Mouse (Mus musculus) heart, postnatal 36 days (tissue): ENCODE data around the gene Lyzl4. TPM values are rescaled to one million over a fixed set of nuclear protein-coding genes. Genes with fewer than 3 reads are reported as not detected.
A peak's percentile ranks its signal among the peaks of the same experiment; 100 is the strongest.
"Not testable (repeated sequence)": the region's sequence is repeated elsewhere in the genome, so short reads cannot be mapped to it uniquely, and the experiment has no call there.

Experiments used
- DNase-seq, 2 experiments: peaks; one replicate each; pipeline ENCODE4 v3.0.0; 2021 to 2022
- intact Hi-C: fragments of 180-260 bp; cut with DNase I; formaldehyde crosslinking; loops from one replicate; pipeline ENCODE4 v1.15.1; 2025
- total RNA-seq, 2 experiments: library from RNA; stranded (reverse); gene quantifications; 2 replicates each; pipeline ENCODE4 v1.2.3; 2021

Lyzl4 gene
- total RNA-seq, 2 experiments from 2014 or later, result not detected

DNA sequence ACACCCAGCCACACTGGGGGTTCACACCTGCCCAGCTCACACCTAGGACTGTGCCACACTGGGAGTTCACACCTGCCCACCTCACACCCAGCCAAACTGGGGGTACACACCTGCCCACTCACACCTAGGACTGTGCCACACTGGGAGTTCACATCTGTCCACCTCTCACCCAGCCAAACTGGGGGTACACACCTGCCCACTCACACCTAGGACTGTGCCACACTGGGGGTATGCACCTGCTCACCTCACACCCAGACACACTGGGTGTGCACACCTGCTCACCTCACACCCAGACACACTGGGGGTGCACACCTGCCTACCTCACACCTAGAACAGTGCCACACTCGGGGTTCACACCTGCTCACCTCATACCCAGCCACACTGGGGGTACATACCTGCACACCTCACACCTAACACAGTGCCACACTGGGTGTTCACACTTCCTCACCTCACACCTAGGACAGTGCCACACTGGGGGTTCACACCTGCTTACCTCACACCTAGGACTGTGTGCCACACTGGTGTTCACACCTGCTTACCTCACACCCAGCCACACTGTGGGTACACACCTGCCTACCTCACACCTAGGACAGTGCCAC, 35.3 kb downstream of the Lyzl4 start:
- no peak for DNase-seq
- intact Hi-C loops, result loop anchor here (5.0 kb wide), 1 partner anchor 224 kb away; no protein-coding TSS in a partner anchor

DNA sequence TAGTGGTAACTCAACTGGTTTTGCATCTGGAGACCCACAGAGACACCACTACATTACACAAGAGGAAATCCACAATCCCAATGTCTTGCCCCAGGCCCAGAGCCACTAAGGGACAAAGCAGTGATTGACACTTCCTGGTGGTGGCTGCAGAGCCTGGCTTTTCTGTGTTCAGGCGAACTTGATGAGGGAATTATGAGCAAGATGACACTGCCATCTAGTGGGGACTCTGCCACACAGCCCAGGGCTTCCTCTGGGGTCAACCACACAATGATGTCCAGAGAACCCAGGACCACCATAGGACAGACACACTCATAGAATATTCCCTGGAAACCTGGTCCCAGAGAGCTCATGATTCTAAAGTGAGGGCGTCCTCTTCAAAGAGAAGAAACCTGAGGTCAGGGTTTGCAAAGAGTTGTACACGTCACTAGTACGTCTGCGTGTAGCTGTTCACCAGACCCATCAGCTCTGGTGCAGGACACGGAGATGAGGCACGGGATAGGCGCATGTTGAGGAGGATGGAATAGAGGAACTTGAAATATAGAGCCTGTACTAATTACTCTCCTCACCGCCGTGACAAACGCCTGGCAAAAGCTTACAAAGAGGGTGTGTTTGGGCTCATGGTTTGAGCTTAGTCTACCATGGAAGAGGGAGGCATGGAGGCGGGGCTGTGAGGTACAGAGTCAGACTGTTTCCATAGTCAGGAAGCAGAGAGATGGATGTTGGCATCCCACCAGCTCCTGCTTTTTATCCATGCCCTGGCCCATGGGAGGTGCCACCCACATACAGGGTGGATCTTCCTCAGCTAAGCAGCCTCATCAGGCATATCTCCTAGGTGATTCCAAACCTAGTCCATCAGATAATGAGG, 36.2 kb downstream of the Lyzl4 start:
- intact Hi-C loops, result loop anchor here (1.0 to 5.0 kb wide), 3 partner anchors 126 to 357 kb away; no protein-coding TSS in a partner anchor
- DNase-seq, result peak; percentile 70 to 72

DNA sequence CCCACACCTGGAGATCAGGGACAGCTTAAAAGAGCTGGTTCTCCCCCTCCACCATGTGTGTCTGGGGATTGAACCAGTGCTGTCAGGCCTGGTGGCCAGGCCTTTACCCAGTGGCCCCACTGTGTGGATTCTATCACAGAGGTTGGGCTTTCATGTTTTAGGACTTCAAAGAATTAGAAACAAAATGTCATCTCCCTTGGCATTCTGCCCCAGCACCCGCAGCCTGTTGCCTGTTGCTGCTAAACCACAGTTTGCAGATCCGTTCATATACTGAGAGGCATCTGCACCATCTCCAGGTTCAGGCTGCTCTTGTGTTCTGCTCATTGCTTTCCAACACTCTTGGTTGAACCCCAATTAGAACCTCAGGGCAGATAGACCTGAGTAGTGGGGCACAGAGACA, 39.5 kb downstream of the Lyzl4 start:
- intact Hi-C loops, result no loop called here
- DNase-seq, result no peak

DNA sequence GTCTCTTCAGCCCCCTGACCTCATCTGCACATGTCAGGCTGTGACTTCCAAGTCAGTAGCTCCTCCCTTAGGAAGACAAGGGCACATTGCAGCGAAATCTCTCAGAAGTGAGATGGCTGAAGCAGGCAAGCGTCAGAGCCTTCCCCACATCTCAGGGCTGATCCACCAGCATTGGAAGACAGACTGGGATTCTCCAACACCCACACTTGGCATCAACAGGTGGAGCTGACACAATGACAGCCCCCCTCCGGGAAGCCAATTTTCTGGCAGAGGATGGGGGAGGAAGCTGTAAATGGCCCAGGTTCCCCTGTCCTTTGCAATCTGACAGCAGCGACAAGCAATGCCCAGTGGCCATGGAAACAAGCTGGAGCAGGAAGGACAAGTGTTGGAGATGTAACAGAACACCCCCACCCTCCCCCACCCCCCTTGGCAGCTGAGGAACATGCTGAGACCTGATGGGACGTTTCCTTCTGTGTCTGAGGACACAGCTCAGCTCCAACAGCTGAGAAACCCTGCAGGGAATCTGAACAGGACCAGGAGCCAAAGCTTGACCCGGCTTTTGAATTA, 41.0 kb downstream of the Lyzl4 start:
- intact Hi-C loops, result no loop called here

DNA sequence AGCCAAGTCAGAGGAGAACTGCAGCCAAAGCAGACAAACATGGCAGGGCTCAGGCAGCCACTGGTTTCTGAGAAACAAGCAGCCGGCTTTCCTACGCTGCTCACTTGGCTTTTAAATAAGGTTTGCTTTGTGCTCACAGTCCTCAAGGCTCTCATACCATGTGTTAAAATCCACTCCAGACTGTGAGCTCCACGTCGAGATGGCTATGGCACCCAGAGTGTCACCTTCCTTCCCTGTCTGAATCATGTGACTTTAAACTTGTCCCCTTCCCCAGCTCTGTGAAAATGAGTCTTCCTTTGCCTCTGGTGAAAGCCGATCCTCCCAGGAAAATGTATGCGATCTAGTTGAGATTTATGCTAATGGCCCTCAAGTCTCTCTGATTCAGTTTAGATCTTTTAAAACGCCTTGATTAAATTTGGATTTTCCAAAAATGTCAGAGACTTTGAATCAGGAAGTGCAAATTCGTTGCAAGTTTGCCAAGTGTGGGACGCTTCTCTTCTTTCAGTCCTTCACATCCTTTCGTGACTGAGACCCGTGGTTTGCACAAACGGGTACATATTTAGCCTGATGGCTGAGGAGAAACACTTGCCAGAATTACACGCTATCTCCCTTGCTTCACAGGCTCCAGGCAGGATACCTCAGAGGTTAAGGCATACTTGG, 41.6 kb downstream of the Lyzl4 start:
- intact Hi-C loops, result no loop called here
- DNase-seq, result no peak

More for the DNA sequence above, 41.0 kb downstream of the Lyzl4 start:
- peak in 1 of 2 experiments; percentile 18 for DNase-seq

DNA sequence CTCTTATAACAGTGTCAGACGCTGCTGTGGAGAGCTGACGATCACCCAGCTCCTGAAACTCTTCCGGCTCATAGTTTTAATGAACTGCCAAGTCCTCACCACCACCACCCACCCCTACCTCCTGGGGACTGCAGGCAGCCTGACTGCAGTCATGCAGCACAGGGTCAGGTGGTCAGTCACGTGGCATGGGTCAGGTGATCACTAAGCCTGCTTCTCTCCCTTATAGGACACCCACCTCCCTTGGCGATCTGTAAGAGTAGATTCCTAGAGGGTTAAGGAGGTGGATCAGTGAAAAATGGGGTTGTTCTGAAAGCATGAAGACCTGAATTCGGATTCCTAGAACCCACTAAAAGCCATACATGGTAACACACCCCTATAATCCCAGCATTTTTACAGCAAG, 42.3 kb downstream of the Lyzl4 start:
- no peak for DNase-seq
- intact Hi-C loops, result no loop called here

DNA sequence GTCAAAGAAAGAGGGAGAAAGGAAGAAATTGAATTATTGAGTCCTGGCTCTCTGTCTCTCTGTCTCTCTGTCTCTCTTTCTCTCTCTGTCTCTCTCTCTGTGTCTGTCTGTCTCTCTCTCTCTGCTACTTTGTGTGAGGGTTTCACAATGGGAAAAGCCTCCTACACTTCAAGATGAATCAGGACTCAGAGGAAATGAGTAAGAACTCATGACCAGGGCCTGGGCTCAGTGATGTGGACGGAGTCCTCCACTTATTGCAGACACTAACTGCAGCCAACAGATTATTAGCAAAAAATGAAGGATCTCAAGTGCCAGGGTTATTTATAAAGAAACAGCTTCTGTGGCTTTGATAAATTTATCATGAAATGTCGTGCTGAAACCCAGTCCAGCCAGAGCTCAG, 43.8 kb downstream of the Lyzl4 start:
- DNase-seq, result no peak
- intact Hi-C loops, result no loop called here

DNA sequence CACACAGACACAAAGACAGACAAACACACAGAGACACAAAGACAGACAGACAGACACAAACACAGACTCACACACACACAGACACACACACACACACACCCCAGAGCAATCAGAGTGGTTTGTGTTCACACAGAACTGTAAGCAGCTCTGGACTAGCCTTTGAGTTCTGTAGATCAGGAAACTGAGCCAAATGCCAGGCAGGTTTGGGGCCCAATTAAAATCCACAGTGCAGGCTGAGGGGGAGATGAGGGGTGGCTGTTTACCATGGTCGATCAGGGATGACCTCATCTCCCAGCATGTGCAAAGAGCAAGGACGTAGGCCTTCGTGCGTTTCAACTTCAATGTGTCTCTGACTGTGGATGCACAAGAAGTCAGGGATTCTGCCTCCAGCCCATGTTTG, 47.1 kb downstream of the Lyzl4 start:
- no peak for DNase-seq
- intact Hi-C loops, result loop anchor here (5.0 kb wide), 1 partner anchor 37 kb away; no protein-coding TSS in a partner anchor

DNA sequence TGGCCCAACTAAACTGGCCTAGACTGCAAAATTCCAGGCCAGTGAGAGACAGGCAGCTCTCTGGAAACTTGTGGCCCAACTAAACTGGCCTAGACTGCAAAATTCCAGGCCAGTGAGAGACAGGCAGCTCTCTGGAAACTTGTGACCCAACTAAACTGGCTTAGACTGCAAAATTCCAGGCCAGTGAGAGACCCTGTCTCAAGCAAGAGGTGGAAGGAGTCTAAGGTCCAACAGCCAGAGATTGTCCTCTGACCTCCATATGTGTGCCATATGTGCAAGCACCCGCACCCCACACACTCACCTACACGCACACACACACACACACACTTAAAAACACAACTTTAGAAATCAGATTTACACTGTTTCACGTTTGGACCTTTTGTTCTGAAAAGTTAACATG, 48.1 kb downstream of the Lyzl4 start:
- DNase-seq, result not testable (repeated sequence)
- intact Hi-C loops, result loop anchor here (5.0 kb wide), 1 partner anchor 36 kb away; no protein-coding TSS in a partner anchor

DNA sequence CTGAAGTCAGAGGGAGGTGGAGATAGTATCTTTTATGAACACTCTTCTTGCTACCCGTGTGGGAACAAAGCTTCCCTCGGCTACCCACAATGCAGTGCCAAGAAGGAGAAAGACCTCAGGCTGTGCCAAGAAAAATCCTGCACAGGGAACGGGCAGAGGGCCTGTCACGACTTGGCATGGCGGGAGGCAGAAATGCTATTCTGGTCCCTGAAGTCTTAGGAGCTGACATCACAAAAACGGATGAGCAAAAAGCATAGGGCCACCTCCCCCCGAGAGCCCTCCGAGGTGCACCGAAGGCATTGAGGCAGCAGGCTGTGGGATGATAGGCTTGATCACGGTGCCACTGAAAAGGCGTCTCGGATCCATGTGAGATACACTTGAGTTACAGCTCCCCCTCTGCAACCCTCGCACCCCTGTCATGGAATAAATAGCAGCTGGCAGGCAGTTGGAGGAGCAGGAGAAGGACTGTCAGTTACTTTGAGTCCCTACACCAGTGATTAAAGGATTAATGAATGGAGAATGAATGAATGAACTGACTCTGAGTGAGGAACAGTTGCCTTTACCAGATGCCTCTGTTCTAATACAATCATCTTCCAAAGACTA, 48.8 kb downstream of the Lyzl4 start:
- DNase-seq, result no peak
- intact Hi-C loops, result loop anchor here (5.0 kb wide), 1 partner anchor 36 kb away; no protein-coding TSS in a partner anchor

DNA sequence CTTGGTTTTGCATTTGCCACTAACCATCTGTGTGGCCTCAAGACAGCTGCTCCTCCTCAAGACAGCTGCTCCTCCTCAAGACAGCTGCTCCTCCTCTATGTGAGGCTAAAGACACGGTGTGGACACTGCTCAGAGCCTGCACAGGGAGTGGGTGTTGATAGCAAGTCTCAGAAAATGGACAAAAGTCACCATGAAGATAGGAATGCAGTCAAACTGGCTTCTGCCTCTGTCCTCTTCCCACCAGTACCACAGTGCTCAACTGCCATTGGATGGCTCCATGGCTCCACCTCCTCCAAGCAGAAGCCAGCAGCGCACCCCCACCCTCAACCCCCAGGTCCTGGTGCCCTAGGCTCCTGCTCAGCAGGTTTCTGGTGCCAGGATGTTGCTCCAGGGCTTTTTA, 52.4 kb downstream of the Lyzl4 start:
- DNase-seq, result no peak
- intact Hi-C loops, result no loop called here

DNA sequence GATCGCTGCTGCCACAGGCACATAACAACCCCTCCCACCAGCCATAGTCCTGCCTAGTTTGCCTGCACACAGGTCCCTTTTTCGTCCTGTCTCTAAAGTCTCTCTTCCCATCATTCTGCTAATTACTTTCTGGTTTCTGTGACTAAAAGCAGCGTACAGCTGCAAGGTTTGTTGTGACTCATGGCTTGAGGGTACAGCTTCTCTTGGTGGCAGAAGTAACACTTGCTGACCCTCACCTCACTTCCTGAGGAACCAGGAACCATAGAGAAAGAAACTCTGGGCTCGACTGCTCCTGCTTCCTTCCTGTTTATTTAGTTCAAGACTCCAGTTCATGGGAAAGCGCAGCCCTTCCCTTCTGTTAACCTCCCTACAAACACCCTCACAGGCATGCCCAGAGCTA, 67.5 kb downstream of the Lyzl4 start:
- DNase-seq, result no peak
- intact Hi-C loops, result no loop called here

DNA sequence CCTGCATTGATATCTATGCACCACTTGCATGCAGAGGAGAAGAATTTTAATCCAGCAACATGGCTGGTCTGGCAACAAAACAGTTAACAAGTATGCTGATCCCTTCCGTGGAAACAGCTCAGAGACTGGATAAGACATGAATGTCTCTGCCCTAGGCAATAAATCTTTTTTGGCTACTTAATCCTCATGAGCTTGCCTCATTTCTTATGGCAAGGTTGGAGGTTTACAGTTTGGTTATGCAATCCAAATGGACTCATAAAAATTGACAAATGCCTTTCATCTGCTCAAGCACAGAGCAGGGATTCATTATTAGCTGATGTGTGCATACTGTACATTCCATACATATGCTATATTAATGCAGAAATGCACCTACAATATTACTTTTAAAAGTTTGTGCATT, 73.4 kb downstream of the Lyzl4 start:
- DNase-seq, result no peak
- intact Hi-C loops, result no loop called here

DNA sequence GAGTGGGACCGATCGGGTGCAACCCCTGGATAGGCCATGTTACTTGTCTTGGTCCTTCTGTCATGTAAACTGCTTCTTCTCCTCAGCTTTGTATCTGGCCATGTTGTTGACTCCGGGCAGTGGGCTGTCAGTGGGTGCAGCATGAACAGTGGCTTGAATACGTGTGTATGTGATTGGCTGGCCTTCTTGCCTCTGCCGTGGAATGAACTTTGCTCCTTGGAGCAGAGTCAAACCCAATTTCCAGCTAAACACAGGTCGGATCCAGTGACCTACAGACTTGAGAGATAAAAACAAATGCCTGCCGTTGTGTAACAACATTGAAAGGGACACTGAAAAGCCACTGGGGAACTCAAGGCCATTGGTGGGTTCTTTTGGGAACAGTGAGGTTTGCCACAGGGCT, 75.5 kb downstream of the Lyzl4 start:
- intact Hi-C loops, result no loop called here
- DNase-seq, result no peak

DNA sequence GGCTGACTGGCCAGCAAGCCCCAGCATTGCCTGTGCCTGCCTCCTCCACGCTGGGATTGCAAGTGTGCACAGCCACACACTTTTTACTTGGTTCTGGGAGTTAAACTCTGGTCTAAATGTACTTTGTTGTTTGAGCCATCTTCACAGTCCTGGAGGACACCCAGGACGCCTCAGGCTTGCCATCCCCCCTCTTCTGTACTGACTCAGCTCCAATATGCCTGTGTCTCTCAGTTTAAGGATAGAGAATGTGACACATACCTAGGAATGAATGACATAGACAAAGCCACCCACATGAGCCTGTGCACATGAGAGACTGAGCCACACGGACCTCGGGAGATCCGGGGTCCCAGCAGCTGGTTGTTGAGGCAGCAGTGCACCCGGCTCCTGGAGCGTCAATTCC, 78.6 kb downstream of the Lyzl4 start:
- no peak for DNase-seq
- intact Hi-C loops, result no loop called here

DNA sequence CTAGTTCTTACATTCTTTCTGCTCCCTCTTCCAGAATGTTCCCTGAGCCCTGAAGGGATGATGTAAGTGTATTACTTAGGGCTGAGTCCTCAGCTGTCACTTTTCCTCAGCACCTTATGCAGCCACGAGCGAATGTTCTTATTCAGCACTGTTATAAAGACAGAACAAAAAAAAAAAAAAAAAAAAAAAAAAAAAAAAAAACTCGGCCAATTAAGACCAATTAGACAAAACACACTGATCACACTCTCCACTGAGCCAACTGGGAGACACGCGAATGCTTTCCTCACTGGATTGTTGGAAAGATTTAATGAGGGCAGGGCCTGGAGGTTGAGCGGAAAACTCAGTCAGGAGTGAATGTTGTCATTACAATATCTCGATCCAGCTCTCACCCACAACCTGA, 81.4 kb downstream of the Lyzl4 start:
- intact Hi-C loops, result no loop called here
- DNase-seq, result no peak

DNA sequence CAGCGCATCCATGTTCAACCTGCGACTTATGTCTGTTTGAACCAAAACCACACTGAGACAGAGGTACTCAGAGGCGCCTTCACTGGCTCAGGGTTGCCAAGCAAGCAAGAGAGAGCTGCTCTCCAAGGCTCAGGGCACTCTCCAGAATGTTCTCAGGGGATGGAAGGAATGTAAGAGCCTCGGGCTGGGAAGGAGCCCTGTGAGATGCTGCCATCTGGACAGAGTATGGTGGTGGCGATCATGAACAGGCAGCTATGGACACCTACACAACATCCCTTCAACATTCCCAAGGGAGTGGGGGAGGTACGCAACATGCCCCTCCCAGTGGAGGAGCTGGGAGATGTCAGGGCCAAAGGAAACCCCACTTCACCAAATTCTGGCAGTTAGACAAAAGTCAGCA, 83.7 kb downstream of the Lyzl4 start:
- DNase-seq, result no peak
- intact Hi-C loops, result loop anchor here (5.0 kb wide), 1 partner anchor 34 kb away; no protein-coding TSS in a partner anchor

DNA sequence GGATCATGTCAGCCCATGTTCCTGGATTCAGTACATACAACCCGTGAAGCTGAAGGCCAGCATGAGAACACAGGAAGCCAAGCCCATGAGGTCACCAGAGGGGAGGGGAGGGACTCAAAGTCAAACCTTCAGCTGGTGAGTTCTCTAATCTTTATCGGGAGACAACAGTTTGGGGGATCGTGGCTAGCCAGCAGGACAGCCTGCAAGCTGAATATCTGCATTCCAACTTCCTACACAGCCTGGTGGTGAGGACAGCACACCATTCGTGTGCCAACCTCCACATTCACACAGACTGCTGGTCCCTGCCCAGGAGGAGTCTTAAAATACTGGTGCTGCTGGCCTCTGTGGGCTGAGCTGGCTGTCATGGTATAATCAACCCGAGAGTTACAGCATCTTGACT, 85.0 kb downstream of the Lyzl4 start:
- peak; percentile 18 to 25 for DNase-seq
- intact Hi-C loops, result loop anchor here (5.0 kb wide), 1 partner anchor 35 kb away; no protein-coding TSS in a partner anchor

DNA sequence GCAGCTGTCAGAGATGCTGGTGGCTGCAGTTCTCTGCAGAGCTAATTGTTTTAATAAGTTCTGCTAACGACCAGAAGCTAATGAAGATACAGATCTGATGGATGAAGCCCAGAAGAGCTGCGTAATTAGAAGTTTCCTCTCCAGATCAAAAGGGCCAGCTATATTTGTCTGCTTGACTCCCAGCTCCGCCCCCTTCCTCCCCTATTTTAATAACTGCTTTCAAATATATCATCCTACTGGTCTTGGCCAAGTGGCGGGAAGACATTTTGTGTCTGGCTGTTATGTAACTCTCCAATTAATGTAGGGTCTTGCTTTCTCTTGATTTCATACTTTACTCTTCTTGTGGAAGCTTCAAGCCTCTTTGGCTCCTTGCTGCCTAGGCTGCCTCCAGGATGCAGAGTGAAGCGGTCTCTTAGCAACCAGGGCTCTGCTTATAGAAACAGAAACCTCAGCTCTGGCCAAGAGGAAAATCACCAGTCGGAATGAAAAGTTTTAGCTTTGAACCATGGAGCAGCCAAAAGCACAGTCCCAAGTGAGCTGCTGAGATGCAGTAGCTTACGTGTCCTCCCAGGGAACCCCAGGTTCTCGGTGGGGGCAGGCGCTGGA, 86.4 kb downstream of the Lyzl4 start:
- DNase-seq, result peak; percentile 17 to 28
- intact Hi-C loops, result loop anchor here (5.0 kb wide), 1 partner anchor 37 kb away; no protein-coding TSS in a partner anchor

DNA sequence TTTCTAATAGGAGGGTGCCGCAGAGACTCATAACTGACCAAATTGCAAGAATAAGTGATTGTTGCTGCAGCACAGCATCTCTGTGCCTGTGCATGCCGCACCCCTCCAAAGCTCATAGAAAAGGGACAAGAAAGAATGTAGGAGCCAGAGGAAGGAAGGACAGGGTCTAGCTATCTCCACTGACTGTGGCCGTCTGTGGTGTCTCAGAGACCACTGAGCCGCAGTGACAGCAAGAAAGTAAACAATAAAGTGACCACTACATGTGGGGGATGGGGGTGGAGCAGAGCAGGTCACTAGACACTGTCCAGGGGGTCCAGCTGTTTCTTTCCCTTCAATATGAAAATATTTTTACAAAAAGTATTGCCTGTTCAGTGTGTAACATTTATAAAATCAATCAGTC, 88.3 kb downstream of the Lyzl4 start:
- intact Hi-C loops, result loop anchor here (5.0 kb wide), 1 partner anchor 56 kb away; the partner anchor contains the start of gene Cck
- DNase-seq, result no peak
